Mouse (Mus musculus) liver, postnatal 0 days (tissue): ENCODE data around the gene Gna11. TPM values are rescaled to one million over a fixed set of nuclear protein-coding genes. Genes with fewer than 3 reads are reported as not detected.

Experiments
- ATAC-seq: fragments of 200-750 bp; cut with Nextera tagmentation; 2 replicates; pipeline ENCODE4 v1.8.0; 2017; ENCODE audit warnings: mild to moderate bottlenecking, moderate library complexity
- DNase-seq: peaks from one replicate; pipeline ENCODE4 v3.0.0-alpha.2; 2016
- H3K27ac ChIP-seq: fragments of 300-500 bp; sonication (generic); 2 replicates; pipeline ENCODE4 v1.5.1; 2014; ENCODE audit warnings: antibody characterized with exemption, moderate library complexity, mild to moderate bottlenecking, low read depth
- H3K27me3 ChIP-seq: fragments of 300-500 bp; sonication (generic); 2 replicates; pipeline ENCODE4 v1.6.1; 2014; ENCODE audit warnings: low read length, control low read depth, mixed read lengths; ENCODE audit not compliant: insufficient read depth
- H3K36me3 ChIP-seq: fragments of 300-500 bp; sonication (generic); replicated peaks from 2 replicates; pipeline ENCODE4 v1.6.1; 2014; ENCODE audit warnings: mild to moderate bottlenecking, control low read depth, low read length, moderate library complexity, mixed read lengths; ENCODE audit not compliant: insufficient read depth
- H3K4me1 ChIP-seq: fragments of 300-500 bp; sonication (generic); 2 replicates; pipeline ENCODE4 v1.6.1; 2014; ENCODE audit warnings: antibody characterized with exemption, mild to moderate bottlenecking, control low read depth; ENCODE audit not compliant: insufficient read depth
- H3K4me2 ChIP-seq: fragments of 300-500 bp; sonication (generic); 2 replicates; pipeline ENCODE4 v1.6.1; 2014; ENCODE audit warnings: low read depth, mild to moderate bottlenecking, low read length, moderate library complexity, mixed read lengths
- H3K4me3 ChIP-seq: fragments of 300-500 bp; sonication (generic); 2 replicates; pipeline ENCODE4 v1.5.1; 2014; ENCODE audit warnings: low read depth, low read length
- H3K9ac ChIP-seq: fragments of 300-500 bp; sonication (generic); replicated peaks from 2 replicates; pipeline ENCODE4 v1.6.1; 2014; ENCODE audit warnings: mild to moderate bottlenecking, moderate library complexity
- H3K9me3 ChIP-seq: fragments of 300-500 bp; sonication (generic); 2 replicates; pipeline ENCODE4 v1.6.1; 2016; ENCODE audit warnings: mild to moderate bottlenecking, control low read depth, low read length, mixed read lengths
- CTCF ChIP-seq: sonication (generic); IDR thresholded peaks from 2 replicates; pipeline ENCODE4 v1.5.1; 2016; ENCODE audit warnings: antibody characterized with exemption, low read depth
- EP300 ChIP-seq: IDR thresholded peaks from 2 replicates; pipeline ENCODE4 v1.6.1; 2016; ENCODE audit warnings: antibody characterized with exemption, low read depth, mild to moderate bottlenecking
- WGBS: fragments of 180-500 bp; shearing (Covaris S2); extraction: QIAGEN DNeasy Blood & Tissue Kit; methylation state at CpG from one replicate; pipeline ENCODE4 v1.1.7; 2014; ENCODE audit not compliant: insufficient replicate concordance; 5-methylcytosine and 5-hydroxymethylcytosine counted together
- polyA plus RNA-seq: library from polyadenylated mRNA; unstranded; fragments of >200 nt; fragmentation: Nextera tagmentation; extraction: Ambion mirVana; gene quantifications from 2 replicates; pipeline ENCODE4 v1.2.1, GENCODE M21; 2015

Gene Gna11
- polyA plus RNA-seq, 1 experiment from 2014 or later: 18.3 TPM

- Histone ChIP-seq H3K9ac (peak overlapping the region; percentile 71), H3K4me1 (peaks cover 28% of the 10 kb centered on the region), H3K36me3 (peaks cover 6% of the 10 kb centered on the region), H3K27ac (peak overlapping the region; percentile 80), H3K27me3 (no peaks in the 10 kb centered on the region), H3K9me3 (no peaks in the 10 kb centered on the region), H3K4me2 (peak overlapping the region; percentile 74), H3K4me3 (peak overlapping the region; percentile 74)
- no peak for ATAC-seq
- peak; percentile 62 for DNase-seq
- WGBS: 35% methylated on average over 17 of the region's 17 CpGs
- TF ChIP-seq EP300 (peak; percentile 50; the same call in 1 of the 2 replicates), CTCF (0 out of 2 replicates have a peak, but pooled peaks have one; percentile 2)
Observed at GRCm38 (mm10) chr10:81497401-81498270, 47.4 kb downstream of the Gna11 start.

GRCm38 (mm10) chr10:81496969-81497368 lies 48.0 kb downstream of the Gna11 start:
- Histone ChIP-seq H3K27me3 (no peaks in the 10 kb centered on the region), H3K36me3 (peaks cover 13% of the 10 kb centered on the region), H3K27ac (peak overlapping the region; percentile 80), H3K4me3 (peak overlapping the region; percentile 74), H3K9ac (peak overlapping the region; percentile 71), H3K4me1 (peaks cover 25% of the 10 kb centered on the region), H3K4me2 (peak overlapping the region; percentile 74), H3K9me3 (no peaks in the 10 kb centered on the region)
- DNase-seq (no peak), ATAC-seq (no peak)
- TF ChIP-seq EP300 (no peak), CTCF (no peak)
- WGBS: 19% methylated on average over 4 of the region's 4 CpGs

DNA sequence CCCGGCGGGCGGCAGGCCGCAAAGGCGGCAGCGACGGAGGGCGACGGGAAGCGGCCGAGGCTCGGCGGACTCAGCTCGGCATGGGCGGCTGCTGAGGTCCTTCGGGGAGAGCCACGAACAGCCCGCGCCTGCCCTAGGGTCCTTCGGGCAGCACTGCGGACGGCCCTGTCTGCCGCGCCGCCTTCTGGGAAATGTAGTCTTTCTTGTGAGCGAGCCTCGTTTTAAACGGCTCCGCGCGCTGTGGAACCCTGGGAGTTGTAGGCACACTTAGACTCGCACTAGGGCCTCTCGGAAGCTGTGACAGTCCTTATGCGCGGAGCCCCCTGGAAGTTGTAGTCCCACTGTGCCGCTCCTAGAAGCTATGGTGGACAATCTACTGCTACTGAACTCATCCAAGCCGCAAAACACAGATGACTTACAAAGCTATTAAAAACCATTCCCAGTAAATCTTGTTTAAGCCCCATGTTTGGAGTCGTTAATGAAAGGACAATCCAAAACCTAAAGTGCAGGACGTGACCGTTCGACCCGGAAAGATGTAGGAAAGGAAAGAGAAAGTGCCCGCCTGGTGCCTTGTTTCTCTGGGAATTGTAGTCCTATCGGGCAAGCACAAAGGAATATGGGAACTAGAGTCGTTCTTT lies 48.6 kb downstream of the Gna11 start, which contains the start of gene Ncln:
TSS of gene Ncln (minus strand) at position 129 of the 638 bp plus-strand sequence.
- Histone ChIP-seq H3K9ac (peak within 1 kb of the TSS; percentile 89), H3K27me3 (no peaks in the 10 kb centered on the region), H3K27ac (peak within 1 kb of the TSS; percentile 80), H3K4me2 (peak within 1 kb of the TSS; percentile 99), H3K4me3 (peak within 1 kb of the TSS; percentile 74), H3K36me3 (peaks cover 18% of the 10 kb centered on the region), H3K9me3 (no peaks in the 10 kb centered on the region), H3K4me1 (peaks cover 25% of the 10 kb centered on the region)
- DNase-seq (peak; percentile 99), ATAC-seq (peak; percentile 94)
- under 1% methylated on average over 45 of the region's 45 CpGs for WGBS
- no peak for TF ChIP-seq EP300
- TF ChIP-seq CTCF: no peak

DNA sequence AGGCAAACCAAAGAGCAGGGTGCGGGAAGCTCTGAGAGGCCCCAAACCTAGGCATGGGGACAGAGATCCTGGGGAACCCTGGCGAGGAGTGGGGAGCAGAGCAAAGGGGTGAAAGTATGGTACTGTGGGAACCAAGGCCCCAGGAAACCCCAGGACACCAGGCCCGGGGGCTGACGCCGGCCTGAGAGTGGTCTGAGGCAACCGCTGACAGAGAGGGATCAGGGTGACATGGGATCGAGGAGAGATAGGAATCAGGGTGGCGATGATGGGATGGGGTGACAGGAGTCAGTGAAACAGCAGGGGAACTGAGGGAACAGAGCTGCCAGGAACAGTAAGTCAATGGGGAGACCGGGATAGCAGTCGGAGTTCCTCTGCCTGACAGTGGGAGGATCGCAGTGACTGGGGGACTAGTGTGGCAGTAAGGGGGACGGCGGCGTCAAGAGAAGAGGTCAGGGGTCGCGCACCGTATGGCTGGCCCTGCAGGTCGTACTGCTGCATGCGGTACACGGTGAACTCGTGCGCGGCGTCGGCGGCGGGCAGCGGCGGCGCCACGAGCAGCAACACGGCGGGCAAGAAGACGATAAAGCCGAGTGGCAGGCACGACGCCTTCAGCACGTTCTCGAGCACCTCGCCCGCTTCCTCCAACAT lies 49.2 kb downstream of the Gna11 start:
- no peaks in the 10 kb centered on the region for H3K9me3 ChIP-seq
- H3K36me3 ChIP-seq: peaks cover 25% of the 10 kb centered on the region
- H3K4me2 ChIP-seq: peak overlapping the region; percentile 99
- TF ChIP-seq CTCF (peak; percentile 12; the same call in 1 of the 2 replicates), EP300 (no peak)
- under 1% methylated on average over 40 of the region's 41 CpGs for WGBS
- ATAC-seq (peak; percentile 22), DNase-seq (no peak)
- H3K9ac ChIP-seq: peak overlapping the region; percentile 89
- H3K27me3 ChIP-seq: no peaks in the 10 kb centered on the region
- H3K4me1 ChIP-seq: peaks cover 25% of the 10 kb centered on the region
- H3K4me3 ChIP-seq: peak overlapping the region; percentile 74
- H3K27ac ChIP-seq: peak overlapping the region; percentile 75

DNA sequence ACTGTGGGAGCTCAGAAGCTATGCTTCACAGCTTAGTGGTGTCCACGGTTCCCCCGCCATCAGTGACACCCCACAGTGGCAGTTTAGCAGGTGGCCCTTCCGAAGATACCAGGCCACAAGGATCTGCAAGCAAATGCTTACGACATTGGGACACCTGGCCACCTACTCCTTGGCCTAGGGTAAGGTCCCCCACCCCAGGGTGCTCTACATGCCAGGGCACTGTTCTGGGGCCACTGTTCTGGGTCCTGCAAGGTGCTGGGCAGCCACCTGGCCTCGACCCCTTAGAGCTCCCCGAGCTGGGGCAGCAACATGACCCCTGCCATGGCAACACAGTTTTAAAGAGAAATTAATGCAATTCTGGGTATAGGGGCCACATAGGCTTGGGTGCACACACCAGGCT lies 49.8 kb downstream of the Gna11 start:
- ATAC-seq: no peak
- no peak for TF ChIP-seq CTCF
- no peak for TF ChIP-seq EP300
- no peaks in the 10 kb centered on the region for H3K9me3 ChIP-seq
- peak overlapping the region; percentile 74 for H3K4me3 ChIP-seq
- DNase-seq: no peak
- 52% methylated on average over 6 of the region's 6 CpGs for WGBS
- H3K27me3 ChIP-seq: no peaks in the 10 kb centered on the region
- H3K27ac ChIP-seq: peak overlapping the region; percentile 75
- peak overlapping the region; percentile 89 for H3K9ac ChIP-seq
- peak overlapping the region; percentile 99 for H3K4me2 ChIP-seq
- H3K36me3 ChIP-seq: peaks cover 31% of the 10 kb centered on the region
- peaks cover 23% of the 10 kb centered on the region for H3K4me1 ChIP-seq
